Mouse (Mus musculus) thymus, adult 2 months (tissue): Measurements from ENCODE around the gene Thbs4.

Experiments used
- CTCF ChIP-seq: fragments of 200-500 bp; IDR thresholded peaks from 2 replicates; pipeline ENCODE4 v1.5.1; 2012; ENCODE audit warnings: mild to moderate bottlenecking, control low read depth, low read length, moderate library complexity, borderline replicate concordance; ENCODE audit not compliant: control insufficient read depth, poor library complexity, insufficient read depth; ENCODE audit errors: extremely low read depth
- POLR2A ChIP-seq: fragments of 200-500 bp; IDR thresholded peaks from 2 replicates; pipeline ENCODE4 v1.6.1; 2012; ENCODE audit warnings: mild to moderate bottlenecking, low read length, control low read depth, moderate library complexity; ENCODE audit not compliant: control insufficient read depth, poor library complexity, insufficient read depth; ENCODE audit errors: extremely low read depth

GRCm38 (mm10) chr13:92704189-92704588, 90.4 kb downstream of the Thbs4 start:
- TF ChIP-seq CTCF (no peak), POLR2A (no peak)
